Mouse (Mus musculus): Measurements from ENCODE around the gene Ccs. TPM values are rescaled to one million over a fixed set of nuclear protein-coding genes. Genes with fewer than 3 reads are reported as not detected.
A peak's percentile ranks its signal among the peaks of the same experiment; 100 is the strongest.
"Not testable (repeated sequence)": the region's sequence is repeated elsewhere in the genome, so short reads cannot be mapped to it uniquely, and the experiment has no call there.

Ccs gene
- polyA plus RNA-seq, 1 experiment from 2014 or later, result 52.8 TPM

DNA sequence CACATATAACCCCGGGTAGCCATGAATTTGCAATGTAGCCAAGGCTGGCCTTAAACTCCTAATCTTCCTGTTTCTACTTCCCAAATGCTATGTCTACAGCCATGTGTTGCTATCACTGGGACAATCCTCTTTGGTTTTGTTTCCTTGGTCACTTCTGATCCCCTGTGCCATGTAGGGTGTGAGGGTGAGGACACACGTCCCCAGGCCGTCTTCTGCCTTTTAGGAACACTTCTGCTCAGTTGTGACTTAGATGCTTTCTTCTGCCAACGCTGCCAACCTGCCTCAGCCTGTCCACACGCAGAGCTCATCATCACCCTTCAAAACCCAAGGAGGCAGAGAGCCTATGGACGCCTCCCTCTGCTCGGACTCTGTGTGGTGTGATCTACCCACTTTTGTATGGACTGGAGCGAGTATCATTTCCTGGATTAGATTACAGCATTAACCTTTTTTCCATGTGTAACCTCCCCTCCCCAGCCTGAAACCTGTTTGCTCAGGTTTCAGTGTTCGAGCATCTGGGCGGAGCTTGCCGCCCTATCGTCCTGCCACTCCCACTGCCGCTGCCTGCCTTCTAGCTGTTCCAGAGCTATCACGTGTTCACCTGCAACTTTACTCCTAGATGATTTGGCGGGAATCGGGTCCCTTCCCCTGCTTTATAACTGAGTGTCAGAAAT is 10.6 kb downstream of the Ccs start:
- WGBS, result 52% methylated on average over 16 of the region's 16 CpGs
- Histone ChIP-seq H3K36me3 (replicated peaks) (peaks cover 48% of the 10 kb centered on the region), H3K9me3 (no peaks in the 10 kb centered on the region), H3K27ac (replicated peaks) (no peak overlapping the region; the same call in 1 of the 2 replicates), H3K27me3 (replicated peaks; ENCODE audit: low read depth, poor library complexity, severe bottlenecking) (no peaks in the 10 kb centered on the region), H3K4me1 (peaks cover 19% of the 10 kb centered on the region), H3K4me3 (no peak overlapping the region)
- no peak for DNase-seq (ENCODE audit: low spot score)

GRCm38 (mm10) chr19:4820678-4821303 is 18.3 kb downstream of the Ccs start:
- whole genome bisulfite sequencing, result 87% methylated on average over 5 of the region's 5 CpGs
- Histone ChIP-seq H3K4me1 (no peaks in the 10 kb centered on the region), H3K27ac (replicated peaks) (no peak overlapping the region), H3K9me3 (no peaks in the 10 kb centered on the region), H3K27me3 (replicated peaks; ENCODE audit: low read depth, poor library complexity, severe bottlenecking) (no peaks in the 10 kb centered on the region), H3K4me3 (no peak overlapping the region), H3K36me3 (replicated peaks) (peaks cover 17% of the 10 kb centered on the region)
- no peak for DNase-seq (ENCODE audit: low spot score)

DNA sequence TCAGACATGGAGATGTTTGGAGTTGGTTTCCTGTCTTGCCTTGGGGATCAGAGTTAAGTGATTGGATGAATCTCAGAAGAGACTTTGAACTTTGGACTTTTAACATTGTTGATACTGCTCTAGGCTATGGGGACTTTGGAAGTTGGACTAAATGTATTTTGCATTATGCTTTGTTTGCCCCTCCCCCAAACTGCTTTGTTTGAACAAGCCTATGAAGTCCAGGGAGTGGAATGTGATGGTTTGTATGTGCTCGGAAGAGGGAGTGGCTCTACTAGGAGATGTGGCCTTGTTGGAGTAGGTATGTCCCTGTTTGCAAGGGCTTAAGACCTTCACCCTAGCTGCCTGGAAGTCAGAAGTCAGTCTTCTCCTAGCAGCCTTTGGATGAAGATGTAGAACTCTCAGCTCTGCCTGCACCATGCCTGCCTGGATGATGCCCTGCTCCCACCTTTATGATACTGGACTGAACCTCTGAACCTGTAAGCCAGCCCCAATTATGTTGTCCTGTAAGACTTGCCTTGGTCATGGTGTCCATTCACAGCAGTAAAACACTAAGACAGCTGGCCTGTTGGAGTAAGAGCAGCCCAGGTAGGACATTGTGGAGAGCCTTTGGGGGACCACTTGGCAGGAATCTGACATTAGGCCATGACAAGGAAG is 21.8 kb downstream of the Ccs start:
- peaks cover 3% of the 10 kb centered on the region; the same call in 1 of the 2 replicates for H3K9me3 ChIP-seq
- no peaks in the 10 kb centered on the region for H3K27me3 ChIP-seq (replicated peaks; ENCODE audit: low read depth, poor library complexity, severe bottlenecking)
- no peaks in the 10 kb centered on the region for H3K36me3 ChIP-seq (replicated peaks)
- no peak overlapping the region for H3K27ac ChIP-seq (replicated peaks)
- H3K4me1 ChIP-seq, result 0 out of 2 replicates have a peak, but pooled peaks cover 1% of the 10 kb centered on the region
- H3K4me3 ChIP-seq, result no peak overlapping the region
- DNase-seq (ENCODE audit: low spot score), result no peak
- 76% methylated on average over 1 of the region's 1 CpGs for WGBS

GRCm38 (mm10) chr19:4813015-4813414 is 26.1 kb downstream of the Ccs start:
- Histone ChIP-seq H3K9me3 (peaks cover 3% of the 10 kb centered on the region; the same call in 1 of the 2 replicates), H3K27me3 (replicated peaks; ENCODE audit: low read depth, poor library complexity, severe bottlenecking) (no peaks in the 10 kb centered on the region), H3K4me3 (no peak overlapping the region), H3K4me1 (peaks cover 26% of the 10 kb centered on the region), H3K27ac (replicated peaks) (no peak overlapping the region), H3K36me3 (replicated peaks) (peaks cover 2% of the 10 kb centered on the region)
- WGBS, result 81% methylated on average over 6 of the region's 6 CpGs
- DNase-seq (ENCODE audit: low spot score), result peak; percentile 39

GRCm38 (mm10) chr19:4812334-4812949 is 26.7 kb downstream of the Ccs start:
- not testable (repeated sequence) for H3K36me3 ChIP-seq (replicated peaks); DNase-seq (ENCODE audit: low spot score); H3K27me3 ChIP-seq (replicated peaks; ENCODE audit: low read depth, poor library complexity, severe bottlenecking); H3K9me3 ChIP-seq
- Histone ChIP-seq H3K4me3 (peak overlapping the region; percentile 88), H3K4me1 (peaks cover 31% of the 10 kb centered on the region), H3K27ac (replicated peaks) (peak overlapping the region; percentile 90)
- 76% methylated on average over 8 of the region's 8 CpGs for WGBS

DNA sequence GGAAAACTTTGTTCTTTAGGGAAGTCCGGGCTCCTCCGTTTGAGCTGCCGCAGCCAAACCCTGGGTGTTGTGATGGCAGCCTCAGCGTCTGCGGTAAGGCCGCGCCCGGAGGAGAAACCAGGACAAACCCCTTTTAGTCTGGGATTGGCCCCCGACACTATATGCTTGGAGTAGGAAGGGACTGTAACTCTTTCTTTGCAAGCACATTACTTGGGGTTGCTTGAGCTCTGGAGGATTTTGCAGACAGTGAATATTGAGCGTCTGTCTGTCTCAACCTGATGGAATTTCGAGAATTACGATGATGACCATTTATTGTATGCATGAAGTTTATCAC is 27.3 kb downstream of the Ccs start:
- H3K9me3 ChIP-seq, result peaks cover 3% of the 10 kb centered on the region; the same call in 1 of the 2 replicates
- peak overlapping the region; percentile 90 for H3K27ac ChIP-seq (replicated peaks)
- 7% methylated on average over 12 of the region's 12 CpGs for WGBS

DNA sequence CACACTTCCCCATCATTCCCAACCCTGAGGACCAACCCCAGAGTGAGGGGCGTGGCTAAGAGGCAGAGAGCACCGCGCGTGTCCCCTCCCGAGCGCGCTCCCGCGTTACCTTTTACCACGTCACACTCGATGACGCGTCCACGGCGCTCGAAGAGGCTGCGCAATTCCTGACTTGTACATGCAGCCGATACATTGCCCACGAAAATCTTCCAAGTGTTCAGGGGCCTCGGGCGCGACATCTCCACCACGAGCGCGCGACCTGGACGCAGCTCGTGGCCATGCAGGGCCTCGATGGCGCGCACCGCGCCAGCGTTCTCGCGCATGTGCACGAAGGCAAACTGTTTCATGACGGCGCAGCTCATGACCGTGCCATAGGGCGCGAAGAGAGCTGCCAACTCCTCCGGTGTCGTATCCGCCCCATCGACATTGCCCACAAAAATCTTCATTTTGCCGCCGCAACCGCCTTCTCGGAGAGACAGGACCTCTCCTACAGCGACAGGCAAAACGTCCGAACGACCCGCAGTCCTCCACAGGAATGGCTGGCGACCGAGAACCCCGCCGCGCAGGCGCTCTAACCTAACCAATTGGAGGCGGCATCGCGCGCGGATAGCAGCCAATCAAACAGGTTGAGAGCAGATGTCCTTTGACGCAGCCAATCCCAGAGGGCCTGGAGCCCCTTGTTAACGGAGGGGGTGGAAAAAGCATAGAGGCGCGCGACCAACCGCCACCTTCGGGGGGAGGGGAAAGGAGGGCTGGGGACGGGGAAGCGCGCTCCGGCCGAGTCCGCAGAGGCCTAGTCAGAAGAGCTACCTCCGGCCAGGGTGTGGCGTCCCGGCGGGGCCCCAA is 27.8 kb downstream of the Ccs start, which contains the start of the genes Gm21992 and Rbm14:
Gene Gm21992, minus strand, starts transcription at position 550 of the 846 bp plus-strand sequence.
Gene Rbm14, minus strand, starts transcription at position 572 of the 846 bp plus-strand sequence.
- peaks cover 31% of the 10 kb centered on the region for H3K4me1 ChIP-seq
- H3K27ac ChIP-seq (replicated peaks), result peak within 1 kb of the TSS; percentile 90
- peaks cover 18% of the 10 kb centered on the region for H3K36me3 ChIP-seq (replicated peaks)
- H3K27me3 ChIP-seq (replicated peaks; ENCODE audit: low read depth, poor library complexity, severe bottlenecking), result no peaks in the 10 kb centered on the region
- H3K9me3 ChIP-seq, result peaks cover 3% of the 10 kb centered on the region; the same call in 1 of the 2 replicates
- under 1% methylated on average over 83 of the region's 83 CpGs for WGBS
- H3K4me3 ChIP-seq, result peak within 1 kb of the TSS; percentile 88
- peak; percentile 99 for DNase-seq (ENCODE audit: low spot score)

More for the DNA sequence above, 27.3 kb downstream of the Ccs start:
- Histone ChIP-seq H3K4me3 (peak overlapping the region; percentile 88), H3K27me3 (replicated peaks; ENCODE audit: low read depth, poor library complexity, severe bottlenecking) (no peaks in the 10 kb centered on the region), H3K4me1 (peaks cover 31% of the 10 kb centered on the region), H3K36me3 (replicated peaks) (peaks cover 12% of the 10 kb centered on the region)
- no peak for DNase-seq (ENCODE audit: low spot score)

GRCm38 (mm10) chr19:4810746-4811062 is 28.4 kb downstream of the Ccs start:
- Histone ChIP-seq H3K27ac (replicated peaks) (peak overlapping the region; percentile 90), H3K9me3 (peaks cover 3% of the 10 kb centered on the region; the same call in 1 of the 2 replicates), H3K36me3 (replicated peaks) (peaks cover 23% of the 10 kb centered on the region), H3K4me1 (peaks cover 31% of the 10 kb centered on the region), H3K27me3 (replicated peaks; ENCODE audit: low read depth, poor library complexity, severe bottlenecking) (no peaks in the 10 kb centered on the region), H3K4me3 (peak overlapping the region; percentile 88)
- WGBS, result under 1% methylated on average over 17 of the region's 17 CpGs
- no peak for DNase-seq (ENCODE audit: low spot score)

DNA sequence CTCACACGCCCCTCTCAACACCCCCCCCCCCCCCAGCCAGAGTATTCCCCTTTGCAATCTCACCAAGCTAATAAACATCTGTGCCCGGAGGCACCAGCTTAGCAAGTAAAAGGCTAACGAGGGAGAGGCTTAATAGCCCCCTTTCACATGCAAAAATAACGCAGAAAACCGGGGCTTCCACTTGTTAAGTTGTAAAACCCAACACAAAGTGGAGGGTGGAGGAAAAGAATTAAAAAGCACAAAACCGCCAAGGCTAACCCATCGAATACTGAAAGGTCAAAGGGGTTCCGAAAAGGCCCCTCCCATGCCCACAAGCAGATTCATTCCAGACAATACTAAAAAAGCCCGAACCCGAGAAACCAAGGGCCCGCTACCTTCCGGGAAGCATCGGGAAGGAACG is 28.8 kb downstream of the Ccs start:
- Histone ChIP-seq H3K27me3 (replicated peaks; ENCODE audit: low read depth, poor library complexity, severe bottlenecking) (no peaks in the 10 kb centered on the region), H3K4me3 (peak overlapping the region; percentile 88), H3K27ac (replicated peaks) (peak overlapping the region; percentile 90), H3K36me3 (replicated peaks) (peaks cover 25% of the 10 kb centered on the region), H3K4me1 (peaks cover 31% of the 10 kb centered on the region), H3K9me3 (no peaks in the 10 kb centered on the region)
- no peak for DNase-seq (ENCODE audit: low spot score)
- under 1% methylated on average over 14 of the region's 14 CpGs for WGBS

DNA sequence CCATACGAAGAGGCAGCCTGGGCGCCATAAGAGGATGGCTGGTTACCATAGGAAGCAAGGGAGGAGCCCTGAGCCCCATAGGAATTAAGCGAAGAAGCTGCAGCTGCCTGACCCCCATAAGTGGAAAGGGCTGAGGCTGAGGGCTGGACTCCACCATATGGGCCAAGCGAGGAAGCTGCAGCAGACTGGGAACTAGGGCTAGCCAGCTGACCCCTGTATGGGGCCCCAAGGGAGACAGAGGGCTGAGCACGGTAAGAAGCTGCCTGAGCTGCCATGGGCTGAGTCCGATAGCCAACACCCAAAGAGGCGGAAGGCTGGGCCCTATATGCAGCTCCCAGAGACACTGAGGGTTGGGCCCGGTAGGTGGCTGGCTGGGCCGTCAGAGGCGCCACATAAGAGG is 35.8 kb downstream of the Ccs start:
- 86% methylated on average over 10 of the region's 10 CpGs for WGBS
- H3K27me3 ChIP-seq (replicated peaks; ENCODE audit: low read depth, poor library complexity, severe bottlenecking), result no peaks in the 10 kb centered on the region
- peaks cover 85% of the 10 kb centered on the region for H3K36me3 ChIP-seq (replicated peaks)
- H3K4me1 ChIP-seq, result peaks cover 15% of the 10 kb centered on the region
- DNase-seq (ENCODE audit: low spot score), result no peak
- H3K27ac ChIP-seq (replicated peaks), result no peak overlapping the region
- H3K9me3 ChIP-seq, result no peaks in the 10 kb centered on the region
- 0 out of 2 replicates have a peak overlapping the region, but pooled peaks have one; percentile 9 for H3K4me3 ChIP-seq

DNA sequence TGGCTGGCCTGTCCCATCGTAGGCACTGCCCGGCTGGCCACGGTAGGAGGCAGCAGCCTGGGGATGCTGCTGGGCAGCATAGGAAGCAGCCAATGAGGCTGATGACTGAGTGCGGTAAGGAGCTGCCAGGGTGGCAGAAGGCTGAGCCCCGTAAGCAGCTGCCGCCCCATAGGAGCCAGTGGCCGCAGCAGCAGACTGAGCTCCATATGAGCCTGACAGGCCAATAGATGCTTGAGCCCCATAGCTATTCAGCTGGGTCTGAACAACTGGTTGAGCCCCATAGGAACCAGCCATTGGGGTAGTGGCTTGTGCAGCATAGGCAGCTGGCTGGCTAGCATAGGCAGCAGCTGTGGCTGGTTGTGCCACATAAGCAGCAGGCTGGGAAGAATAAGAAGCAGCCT is 36.4 kb downstream of the Ccs start:
- Histone ChIP-seq H3K4me3 (peak overlapping the region; percentile 9; the same call in 1 of the 2 replicates), H3K4me1 (0 out of 2 replicates have a peak, but pooled peaks cover 9% of the 10 kb centered on the region), H3K27me3 (replicated peaks; ENCODE audit: low read depth, poor library complexity, severe bottlenecking) (no peaks in the 10 kb centered on the region), H3K36me3 (replicated peaks) (peaks cover 86% of the 10 kb centered on the region), H3K27ac (replicated peaks) (no peak overlapping the region), H3K9me3 (no peaks in the 10 kb centered on the region)
- WGBS, result 97% methylated on average over 7 of the region's 7 CpGs
- no peak for DNase-seq (ENCODE audit: low spot score)

GRCm38 (mm10) chr19:4799083-4799482 is 40.0 kb downstream of the Ccs start:
- Histone ChIP-seq H3K27me3 (replicated peaks; ENCODE audit: low read depth, poor library complexity, severe bottlenecking) (no peaks in the 10 kb centered on the region), H3K36me3 (replicated peaks) (peaks cover 83% of the 10 kb centered on the region), H3K9me3 (no peaks in the 10 kb centered on the region), H3K4me3 (no peak overlapping the region), H3K4me1 (0 out of 2 replicates have a peak, but pooled peaks cover 19% of the 10 kb centered on the region), H3K27ac (replicated peaks) (no peak overlapping the region)
- 93% methylated on average over 5 of the region's 5 CpGs for WGBS
- DNase-seq (ENCODE audit: low spot score), result no peak
